Mouse (Mus musculus): ENCODE results near the gene Prkacb. TPM values are rescaled to one million over a fixed set of nuclear protein-coding genes. Genes with fewer than 3 reads are reported as not detected.
A peak's percentile ranks its signal among the peaks of the same experiment; 100 is the strongest.

Prkacb gene
- total and polyA plus RNA-seq, 2 experiments: 11.4 to 35.1 TPM

DNA sequence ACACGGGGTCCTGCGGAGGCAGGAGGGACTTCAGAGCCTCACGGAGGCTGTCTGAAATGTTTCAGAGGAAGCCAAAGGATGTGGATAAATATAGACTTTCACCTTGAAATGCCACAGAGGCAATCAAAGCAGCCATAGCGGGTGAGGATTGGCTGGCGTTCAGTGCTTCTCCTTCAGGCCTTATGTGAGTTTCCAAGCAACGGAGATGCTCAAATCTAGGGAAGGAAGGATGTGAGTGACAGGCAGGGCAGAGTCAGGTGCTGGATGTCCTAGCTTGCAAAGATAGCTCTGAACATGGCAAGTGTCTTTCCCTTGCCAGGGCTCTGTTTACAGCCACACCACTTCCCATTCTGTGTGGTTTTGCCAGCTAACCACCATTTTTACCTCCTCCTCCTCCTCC, 101.2 kb downstream of the Prkacb start:
- no peaks in the 10 kb centered on the region for H3K79me2 ChIP-seq (ENCODE audit: control insufficient read depth, insufficient read depth, low read length)
- H3K36me3 ChIP-seq (ENCODE audit: control insufficient read depth, insufficient read depth, low read length): no peaks in the 10 kb centered on the region
- no peak overlapping the region for H3K9ac ChIP-seq (ENCODE audit: low read depth, low read length)
- TF ChIP-seq POLR2A (IDR thresholded peaks at IDR 0.05; ENCODE audit: extremely low read depth, insufficient read depth, low read length): no peak
- no peak for TF ChIP-seq CTCF (IDR thresholded peaks at IDR 0.05; ENCODE audit: low read depth, low read length)
- no peaks in the 10 kb centered on the region for H3K27me3 ChIP-seq (ENCODE audit: control insufficient read depth, insufficient read depth, low read length)
- H3K4me1 ChIP-seq (ENCODE audit: control insufficient read depth, insufficient read depth, low read length): no peaks in the 10 kb centered on the region
- DNase-seq (ENCODE audit: extremely low read depth, low read depth, low spot score): no peak
- no peak overlapping the region for H3K27ac ChIP-seq (replicated peaks; ENCODE audit: insufficient read depth, low read depth, low read length)
- WGBS: 56% methylated on average over 6 of the region's 6 CpGs
- no peak overlapping the region for H3K4me3 ChIP-seq (ENCODE audit: insufficient read depth, low read depth, low read length)

- H3K27ac ChIP-seq (replicated peaks; ENCODE audit: insufficient read depth, low read depth, low read length): no peak overlapping the region
- no peaks in the 10 kb centered on the region for H3K79me2 ChIP-seq (ENCODE audit: control insufficient read depth, insufficient read depth, low read length)
- no peak overlapping the region for H3K9ac ChIP-seq (ENCODE audit: low read depth, low read length)
- no peak for DNase-seq (ENCODE audit: extremely low read depth, low read depth, low spot score)
- H3K4me1 ChIP-seq (ENCODE audit: control insufficient read depth, insufficient read depth, low read length): no peaks in the 10 kb centered on the region
- no peaks in the 10 kb centered on the region for H3K27me3 ChIP-seq (ENCODE audit: control insufficient read depth, insufficient read depth, low read length)
- no peaks in the 10 kb centered on the region for H3K36me3 ChIP-seq (ENCODE audit: control insufficient read depth, insufficient read depth, low read length)
- H3K4me3 ChIP-seq (ENCODE audit: insufficient read depth, low read depth, low read length): no peak overlapping the region
- WGBS: 90% methylated on average over 7 of the region's 7 CpGs
- TF ChIP-seq CTCF (IDR thresholded peaks at IDR 0.05; ENCODE audit: low read depth, low read length) (no peak), POLR2A (IDR thresholded peaks at IDR 0.05; ENCODE audit: extremely low read depth, insufficient read depth, low read length) (no peak)
Measured at GRCm38 (mm10) chr3:146711084-146711483, 101.7 kb downstream of the Prkacb start.

DNA sequence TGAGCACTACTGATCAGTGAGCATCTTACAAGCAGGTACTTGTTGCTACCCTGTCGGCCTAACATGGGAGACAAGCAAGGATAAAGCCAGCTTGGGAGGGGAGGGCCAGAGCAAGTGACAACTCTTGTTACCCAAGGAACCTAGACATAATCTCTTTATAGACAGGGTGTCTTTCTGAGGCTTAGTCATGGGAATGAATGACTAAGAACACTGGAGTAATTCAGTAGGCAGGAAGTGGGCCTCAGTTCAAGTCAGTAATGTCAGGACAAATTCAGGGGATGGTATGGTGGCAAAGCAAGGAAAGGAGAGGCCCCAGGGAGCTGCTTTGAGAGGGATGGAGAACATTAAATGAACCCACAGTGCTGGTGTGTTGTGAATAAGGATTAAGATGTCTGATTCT, 103.7 kb downstream of the Prkacb start:
- no peak overlapping the region for H3K4me3 ChIP-seq (ENCODE audit: insufficient read depth, low read depth, low read length)
- DNase-seq (ENCODE audit: extremely low read depth, low read depth, low spot score): no peak
- 78% methylated on average over 1 of the region's 1 CpGs for WGBS
- TF ChIP-seq POLR2A (IDR thresholded peaks at IDR 0.05; ENCODE audit: extremely low read depth, insufficient read depth, low read length): no peak
- TF ChIP-seq CTCF (IDR thresholded peaks at IDR 0.05; ENCODE audit: low read depth, low read length): no peak
- no peak overlapping the region for H3K27ac ChIP-seq (replicated peaks; ENCODE audit: insufficient read depth, low read depth, low read length)
- no peaks in the 10 kb centered on the region for H3K27me3 ChIP-seq (ENCODE audit: control insufficient read depth, insufficient read depth, low read length)
- H3K9ac ChIP-seq (ENCODE audit: low read depth, low read length): no peak overlapping the region
- H3K36me3 ChIP-seq (ENCODE audit: control insufficient read depth, insufficient read depth, low read length): no peaks in the 10 kb centered on the region
- no peaks in the 10 kb centered on the region for H3K4me1 ChIP-seq (ENCODE audit: control insufficient read depth, insufficient read depth, low read length)
- H3K79me2 ChIP-seq (ENCODE audit: control insufficient read depth, insufficient read depth, low read length): no peaks in the 10 kb centered on the region

DNA sequence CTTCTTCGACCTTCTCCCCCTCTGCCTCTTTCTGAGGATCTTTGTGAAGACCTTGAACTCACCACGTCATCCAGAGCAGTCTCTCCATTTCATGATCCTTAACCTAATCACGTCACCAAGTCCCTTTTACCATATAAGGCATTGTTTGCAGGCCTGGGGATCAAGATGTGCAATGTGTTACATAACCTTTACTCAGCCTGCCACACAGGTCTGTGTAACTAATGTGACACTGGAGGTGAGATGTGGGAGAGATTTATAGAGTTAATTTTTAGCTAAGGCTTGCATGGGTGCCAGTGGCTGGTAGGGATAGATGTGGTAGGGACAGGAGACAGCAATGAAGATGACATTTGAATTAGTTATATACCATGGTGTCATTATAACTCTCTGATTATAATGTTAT, 104.4 kb downstream of the Prkacb start:
- DNase-seq (ENCODE audit: extremely low read depth, low read depth, low spot score): peak; percentile 26
- 41% methylated on average over 3 of the region's 3 CpGs for WGBS

GRCm38 (mm10) chr3:146704099-146704498, 108.7 kb downstream of the Prkacb start:
- no peak overlapping the region for H3K4me3 ChIP-seq (ENCODE audit: insufficient read depth, low read depth, low read length)
- WGBS: 76% methylated on average over 4 of the region's 4 CpGs
- no peak overlapping the region for H3K9ac ChIP-seq (ENCODE audit: low read depth, low read length)
- TF ChIP-seq CTCF (IDR thresholded peaks at IDR 0.05; ENCODE audit: low read depth, low read length) (no peak), POLR2A (IDR thresholded peaks at IDR 0.05; ENCODE audit: extremely low read depth, insufficient read depth, low read length) (no peak)
- no peak for DNase-seq (ENCODE audit: extremely low read depth, low read depth, low spot score)
- no peaks in the 10 kb centered on the region for H3K27me3 ChIP-seq (ENCODE audit: control insufficient read depth, insufficient read depth, low read length)
- H3K36me3 ChIP-seq (ENCODE audit: control insufficient read depth, insufficient read depth, low read length): no peaks in the 10 kb centered on the region
- no peak overlapping the region for H3K27ac ChIP-seq (replicated peaks; ENCODE audit: insufficient read depth, low read depth, low read length)
- no peaks in the 10 kb centered on the region for H3K79me2 ChIP-seq (ENCODE audit: control insufficient read depth, insufficient read depth, low read length)
- H3K4me1 ChIP-seq (ENCODE audit: control insufficient read depth, insufficient read depth, low read length): no peaks in the 10 kb centered on the region

More for the DNA sequence above, 104.4 kb downstream of the Prkacb start:
- TF ChIP-seq POLR2A (IDR thresholded peaks at IDR 0.05; ENCODE audit: extremely low read depth, insufficient read depth, low read length): no peak
- TF ChIP-seq CTCF (IDR thresholded peaks at IDR 0.05; ENCODE audit: low read depth, low read length): no peak
- Histone ChIP-seq H3K36me3 (ENCODE audit: control insufficient read depth, insufficient read depth, low read length) (no peaks in the 10 kb centered on the region), H3K4me1 (ENCODE audit: control insufficient read depth, insufficient read depth, low read length) (no peaks in the 10 kb centered on the region), H3K27ac (replicated peaks; ENCODE audit: insufficient read depth, low read depth, low read length) (no peak overlapping the region), H3K4me3 (ENCODE audit: insufficient read depth, low read depth, low read length) (no peak overlapping the region), H3K9ac (ENCODE audit: low read depth, low read length) (no peak overlapping the region), H3K27me3 (ENCODE audit: control insufficient read depth, insufficient read depth, low read length) (no peaks in the 10 kb centered on the region), H3K79me2 (ENCODE audit: control insufficient read depth, insufficient read depth, low read length) (no peaks in the 10 kb centered on the region)

DNA sequence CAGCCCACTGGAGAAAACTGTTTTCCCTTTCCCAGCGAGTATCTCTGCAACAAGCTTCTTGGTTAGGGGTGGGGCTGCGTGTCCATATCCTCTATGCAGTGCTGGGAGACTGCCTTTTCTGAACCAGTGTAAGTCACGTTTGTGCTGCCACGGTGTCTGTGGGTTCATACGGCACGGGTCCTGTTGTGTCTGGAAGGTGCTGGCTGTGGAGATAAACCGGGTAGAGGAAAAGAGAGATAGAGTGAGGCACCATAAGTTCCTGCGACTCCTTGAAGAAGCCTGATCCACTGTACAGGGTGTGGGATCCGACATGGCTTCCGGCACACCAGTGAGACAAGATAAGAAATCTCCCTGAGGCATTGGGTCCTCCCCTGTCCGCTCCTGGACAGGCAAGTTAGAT, 112.7 kb downstream of the Prkacb start:
- no peaks in the 10 kb centered on the region for H3K27me3 ChIP-seq (ENCODE audit: control insufficient read depth, insufficient read depth, low read length)
- WGBS: 66% methylated on average over 11 of the region's 11 CpGs
- DNase-seq (ENCODE audit: extremely low read depth, low read depth, low spot score): no peak
- no peaks in the 10 kb centered on the region for H3K4me1 ChIP-seq (ENCODE audit: control insufficient read depth, insufficient read depth, low read length)
- TF ChIP-seq POLR2A (IDR thresholded peaks at IDR 0.05; ENCODE audit: extremely low read depth, insufficient read depth, low read length) (no peak), CTCF (IDR thresholded peaks at IDR 0.05; ENCODE audit: low read depth, low read length) (no peak)
- H3K36me3 ChIP-seq (ENCODE audit: control insufficient read depth, insufficient read depth, low read length): no peaks in the 10 kb centered on the region
- H3K27ac ChIP-seq (replicated peaks; ENCODE audit: insufficient read depth, low read depth, low read length): no peak overlapping the region
- H3K9ac ChIP-seq (ENCODE audit: low read depth, low read length): no peak overlapping the region
- H3K4me3 ChIP-seq (ENCODE audit: insufficient read depth, low read depth, low read length): no peak overlapping the region
- H3K79me2 ChIP-seq (ENCODE audit: control insufficient read depth, insufficient read depth, low read length): no peaks in the 10 kb centered on the region

Data from liver, adult 2 months (tissue).